Mouse (Mus musculus) embryonic facial prominence, embryonic 13.5 days (tissue): ENCODE measurements around the gene Scrg1. TPM values are rescaled to one million over a fixed set of nuclear protein-coding genes. Genes with fewer than 3 reads are reported as not detected.

Experiments used
- ATAC-seq: fragments of 200-750 bp; cut with Nextera tagmentation; 2 replicates; pipeline ENCODE4 v1.8.0; 2017; ENCODE audit warnings: low read depth; ENCODE audit not compliant: insufficient number of reproducible peaks, insufficient read depth, low FRiP score, low TSS enrichment
- H3K27ac ChIP-seq: fragments of 300-500 bp; sonication (generic); 2 replicates; pipeline ENCODE4 v1.5.1; 2015; ENCODE audit warnings: moderate library complexity, mild to moderate bottlenecking, inconsistent platforms
- H3K27me3 ChIP-seq: fragments of 300-500 bp; sonication (generic); 2 replicates; pipeline ENCODE4 v1.6.1; 2015; ENCODE audit warnings: mild to moderate bottlenecking, inconsistent platforms
- H3K36me3 ChIP-seq: fragments of 300-500 bp; sonication (generic); 2 replicates; pipeline ENCODE4 v1.6.1; 2015; ENCODE audit warnings: mild to moderate bottlenecking, inconsistent platforms
- H3K4me1 ChIP-seq: fragments of 300-500 bp; sonication (generic); 2 replicates; pipeline ENCODE4 v1.6.1; 2015; ENCODE audit warnings: inconsistent platforms
- H3K4me2 ChIP-seq: fragments of 300-500 bp; sonication (generic); 2 replicates; pipeline ENCODE4 v1.6.1; 2015; ENCODE audit warnings: moderate library complexity, mild to moderate bottlenecking, inconsistent platforms
- H3K4me3 ChIP-seq: fragments of 300-500 bp; sonication (generic); 2 replicates; pipeline ENCODE4 v1.5.1; 2015; ENCODE audit warnings: mild to moderate bottlenecking, inconsistent platforms
- H3K9ac ChIP-seq: fragments of 300-500 bp; sonication (generic); 2 replicates; pipeline ENCODE4 v1.6.1; 2015; ENCODE audit warnings: mild to moderate bottlenecking, inconsistent platforms
- H3K9me3 ChIP-seq: fragments of 300-500 bp; sonication (generic); 2 replicates; pipeline ENCODE4 v1.6.1; 2016; ENCODE audit warnings: inconsistent platforms
- WGBS: fragments of 180-500 bp; shearing (Covaris S2); methylation state at CpG from one replicate; pipeline ENCODE4 v1.1.7; 2015; ENCODE audit warnings: mixed read lengths; 5-methylcytosine and 5-hydroxymethylcytosine counted together
- polyA plus RNA-seq: library from polyadenylated mRNA; unstranded; fragments of >200 nt; fragmentation: Nextera tagmentation; extraction: Ambion mirVana; gene quantifications from 2 replicates; pipeline ENCODE4 v1.2.1, GENCODE M21; 2015

The Scrg1 gene
- polyA plus RNA-seq, 1 experiment from 2014 or later = 6.1 TPM

DNA sequence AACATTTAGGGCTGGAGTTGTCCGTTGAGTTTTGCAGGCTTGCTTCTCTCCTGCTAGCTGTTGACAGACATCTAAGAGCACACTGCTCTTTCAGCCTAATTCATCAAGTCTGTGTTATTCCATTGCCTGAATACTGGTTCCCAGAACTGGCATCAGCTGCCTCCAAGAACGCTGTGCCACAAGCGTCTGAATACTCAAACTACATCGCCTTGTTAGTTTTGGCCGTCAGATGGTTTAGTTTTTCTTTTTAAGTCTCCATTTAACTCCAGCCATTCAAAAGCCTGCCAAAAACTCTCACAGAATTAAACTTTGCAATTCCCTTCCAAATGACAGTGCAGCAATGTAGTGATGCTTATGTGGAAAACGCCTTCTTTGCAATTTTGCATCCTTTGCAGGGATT lies 1.4 kb downstream of the Scrg1 start:
- no peaks in the 10 kb centered on the region for H3K9me3 ChIP-seq
- no peak overlapping the region for H3K4me2 ChIP-seq
- no peak overlapping the region for H3K4me3 ChIP-seq
- no peaks in the 10 kb centered on the region for H3K27me3 ChIP-seq
- no peaks in the 10 kb centered on the region for H3K36me3 ChIP-seq
- ATAC-seq = no peak
- H3K4me1 ChIP-seq = no peaks in the 10 kb centered on the region
- WGBS = 65% methylated on average over 6 of the region's 6 CpGs
- no peak overlapping the region for H3K9ac ChIP-seq
- H3K27ac ChIP-seq = no peak overlapping the region

GRCm38 (mm10) chr8:57457942-57458341 lies 2.2 kb downstream of the Scrg1 start:
- Histone ChIP-seq H3K4me1 (no peaks in the 10 kb centered on the region), H3K27me3 (no peaks in the 10 kb centered on the region), H3K36me3 (no peaks in the 10 kb centered on the region), H3K9ac (no peak overlapping the region), H3K9me3 (no peaks in the 10 kb centered on the region), H3K4me2 (no peak overlapping the region), H3K4me3 (no peak overlapping the region), H3K27ac (no peak overlapping the region)
- ATAC-seq = no peak
- WGBS = 68% methylated on average over 3 of the region's 3 CpGs

- WGBS = 44% methylated on average over 1 of the region's 1 CpGs
- Histone ChIP-seq H3K36me3 (no peaks in the 10 kb centered on the region), H3K4me3 (no peak overlapping the region), H3K27me3 (no peaks in the 10 kb centered on the region), H3K9ac (no peak overlapping the region), H3K9me3 (no peaks in the 10 kb centered on the region), H3K4me2 (no peak overlapping the region), H3K4me1 (no peaks in the 10 kb centered on the region), H3K27ac (no peak overlapping the region)
- no peak for ATAC-seq
Measured at GRCm38 (mm10) chr8:57462839-57463238, 7.1 kb downstream of the Scrg1 start.

- Histone ChIP-seq H3K9me3 (no peaks in the 10 kb centered on the region), H3K4me3 (no peak overlapping the region), H3K36me3 (no peaks in the 10 kb centered on the region), H3K27me3 (no peaks in the 10 kb centered on the region), H3K27ac (no peak overlapping the region), H3K4me1 (no peaks in the 10 kb centered on the region), H3K4me2 (no peak overlapping the region), H3K9ac (no peak overlapping the region)
- no peak for ATAC-seq
- 87% methylated on average over 3 of the region's 3 CpGs for WGBS
Measured at GRCm38 (mm10) chr8:57463757-57464156, 8.0 kb downstream of the Scrg1 start.

GRCm38 (mm10) chr8:57468624-57469023 lies 12.9 kb downstream of the Scrg1 start:
- H3K9me3 ChIP-seq = no peaks in the 10 kb centered on the region
- H3K4me2 ChIP-seq = no peak overlapping the region
- 42% methylated on average over 5 of the region's 5 CpGs for WGBS
- no peaks in the 10 kb centered on the region for H3K27me3 ChIP-seq
- no peak overlapping the region for H3K4me3 ChIP-seq
- no peaks in the 10 kb centered on the region for H3K36me3 ChIP-seq
- no peak overlapping the region for H3K9ac ChIP-seq
- ATAC-seq = no peak
- H3K27ac ChIP-seq = no peak overlapping the region
- H3K4me1 ChIP-seq = no peaks in the 10 kb centered on the region

DNA sequence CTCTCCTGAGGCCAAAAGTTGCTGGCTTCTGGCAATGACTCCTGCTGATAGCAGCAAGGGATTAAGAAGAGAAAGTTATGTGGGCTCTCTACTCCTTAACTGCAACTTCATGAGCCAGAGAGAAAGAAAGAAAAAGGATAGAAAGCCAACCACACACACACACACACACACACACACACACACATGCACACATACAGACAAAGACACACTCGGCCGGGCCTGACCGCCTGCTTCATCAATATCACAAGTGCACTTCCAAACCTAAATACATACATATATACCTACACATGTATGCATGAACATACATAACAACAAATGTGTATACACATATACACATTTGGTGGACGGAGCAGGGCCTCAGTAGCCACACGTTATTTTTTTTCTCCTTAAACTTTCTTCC lies 15.1 kb downstream of the Scrg1 start:
- H3K36me3 ChIP-seq = no peaks in the 10 kb centered on the region
- H3K9ac ChIP-seq = no peak overlapping the region
- no peaks in the 10 kb centered on the region for H3K27me3 ChIP-seq
- H3K4me2 ChIP-seq = no peak overlapping the region
- H3K4me1 ChIP-seq = no peaks in the 10 kb centered on the region
- H3K4me3 ChIP-seq = no peak overlapping the region
- H3K9me3 ChIP-seq = no peaks in the 10 kb centered on the region
- no peak for ATAC-seq
- WGBS = 91% methylated on average over 5 of the region's 5 CpGs
- no peak overlapping the region for H3K27ac ChIP-seq

DNA sequence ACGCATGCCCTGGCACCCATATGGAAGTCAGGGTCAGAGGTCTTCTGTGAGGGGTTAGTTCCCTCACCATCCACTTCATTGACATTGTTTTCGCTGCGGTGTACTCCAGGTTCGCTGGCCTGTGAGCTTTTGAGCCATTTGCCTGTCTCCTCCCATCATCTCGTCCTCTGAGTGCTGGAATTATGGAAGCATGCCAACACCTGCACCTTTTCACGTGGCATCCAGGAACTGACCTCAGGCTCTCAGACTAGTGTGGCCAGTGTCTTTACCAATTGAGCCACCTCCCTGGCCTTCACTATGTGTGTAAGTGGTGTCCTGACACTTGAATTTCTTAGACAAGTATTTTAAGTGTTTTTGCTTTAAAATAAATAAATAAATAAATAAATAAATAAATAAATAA lies 18.0 kb downstream of the Scrg1 start:
- H3K27ac ChIP-seq = no peak overlapping the region
- H3K4me3 ChIP-seq = no peak overlapping the region
- H3K4me2 ChIP-seq = no peak overlapping the region
- no peaks in the 10 kb centered on the region for H3K4me1 ChIP-seq
- 73% methylated on average over 6 of the region's 6 CpGs for WGBS
- H3K9ac ChIP-seq = no peak overlapping the region
- no peaks in the 10 kb centered on the region for H3K9me3 ChIP-seq
- H3K27me3 ChIP-seq = no peaks in the 10 kb centered on the region
- ATAC-seq = no peak
- H3K36me3 ChIP-seq = no peaks in the 10 kb centered on the region

- no peak overlapping the region for H3K27ac ChIP-seq
- H3K4me1 ChIP-seq = no peaks in the 10 kb centered on the region
- H3K4me3 ChIP-seq = no peak overlapping the region
- WGBS = 63% methylated on average over 3 of the region's 3 CpGs
- no peak overlapping the region for H3K9ac ChIP-seq
- no peak overlapping the region for H3K4me2 ChIP-seq
- peaks cover 16% of the 10 kb centered on the region for H3K36me3 ChIP-seq
- H3K9me3 ChIP-seq = no peaks in the 10 kb centered on the region
- H3K27me3 ChIP-seq = no peaks in the 10 kb centered on the region
- ATAC-seq = no peak
Measured at GRCm38 (mm10) chr8:57478406-57478805, 22.7 kb downstream of the Scrg1 start.

- WGBS = 87% methylated on average over 8 of the region's 8 CpGs
- no peaks in the 10 kb centered on the region for H3K9me3 ChIP-seq
Measured at GRCm38 (mm10) chr8:57479700-57480099, 24.0 kb downstream of the Scrg1 start.

GRCm38 (mm10) chr8:57480606-57481005 lies 24.9 kb downstream of the Scrg1 start:
- no peak overlapping the region for H3K4me2 ChIP-seq
- H3K27me3 ChIP-seq = no peaks in the 10 kb centered on the region
- ATAC-seq = no peak
- no peaks in the 10 kb centered on the region for H3K9me3 ChIP-seq
- H3K9ac ChIP-seq = no peak overlapping the region
- WGBS = 83% methylated on average over 4 of the region's 4 CpGs
- H3K27ac ChIP-seq = no peak overlapping the region
- peaks cover 4% of the 10 kb centered on the region for H3K4me1 ChIP-seq
- H3K36me3 ChIP-seq = peaks cover 19% of the 10 kb centered on the region
- no peak overlapping the region for H3K4me3 ChIP-seq

More at GRCm38 (mm10) chr8:57479700-57480099, 24.0 kb downstream of the Scrg1 start:
- H3K9ac ChIP-seq = no peak overlapping the region
- H3K36me3 ChIP-seq = peaks cover 19% of the 10 kb centered on the region
- H3K4me3 ChIP-seq = no peak overlapping the region
- H3K27ac ChIP-seq = no peak overlapping the region
- H3K4me1 ChIP-seq = no peaks in the 10 kb centered on the region
- no peak overlapping the region for H3K4me2 ChIP-seq
- no peak for ATAC-seq
- H3K27me3 ChIP-seq = no peaks in the 10 kb centered on the region

DNA sequence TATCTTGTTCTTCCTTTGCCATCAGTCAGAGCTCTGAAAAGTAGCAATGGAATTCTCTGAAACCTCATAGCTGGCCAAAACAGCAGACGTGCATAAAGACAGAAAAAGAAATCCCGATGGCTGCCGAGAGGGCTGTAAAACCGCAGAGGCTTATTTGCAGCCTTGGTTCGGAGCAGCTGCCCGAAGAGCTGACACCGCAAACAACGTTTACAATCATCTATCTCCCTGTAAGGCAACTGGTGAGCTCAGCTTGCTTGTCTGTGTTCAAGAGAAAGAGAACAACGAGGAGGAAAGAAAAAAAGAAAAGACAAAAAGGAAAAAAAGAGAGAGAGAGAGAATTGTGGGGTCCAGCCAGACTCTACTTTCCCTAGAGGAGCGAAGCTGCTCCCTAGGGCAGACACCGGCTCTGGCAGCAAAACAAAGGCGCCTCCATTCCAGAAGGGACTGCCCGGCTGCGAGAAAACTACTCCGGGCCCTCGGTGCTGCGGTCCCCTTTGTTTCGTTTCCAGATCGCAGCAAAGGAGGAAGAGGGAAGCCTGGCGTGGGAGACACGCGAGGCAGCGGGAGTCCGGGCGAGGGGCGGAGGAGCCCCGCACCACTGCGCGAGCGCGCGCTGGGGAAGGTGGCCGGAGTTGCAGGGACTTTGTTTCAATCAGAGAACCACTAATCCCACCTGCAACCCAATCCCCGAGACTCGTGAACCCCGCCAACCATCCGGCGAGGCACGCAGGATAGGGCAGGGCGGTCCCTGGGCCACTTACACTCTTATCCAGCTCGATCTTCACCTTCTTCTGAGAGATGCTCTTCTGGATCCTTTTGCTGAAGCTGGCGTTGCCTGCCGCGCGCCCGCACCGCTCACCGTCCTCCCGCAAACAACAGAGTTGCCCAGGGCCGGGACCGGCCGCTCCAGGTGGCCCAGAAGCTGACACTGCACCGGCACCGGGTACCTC lies 31.0 kb downstream of the Scrg1 start:
- peaks cover 7% of the 10 kb centered on the region for H3K4me1 ChIP-seq
- no peaks in the 10 kb centered on the region for H3K9me3 ChIP-seq
- H3K4me3 ChIP-seq = peak overlapping the region; percentile 88
- H3K36me3 ChIP-seq = peaks cover 14% of the 10 kb centered on the region
- under 1% methylated on average over 54 of the region's 54 CpGs for WGBS
- H3K27ac ChIP-seq = peak overlapping the region; percentile 98
- H3K27me3 ChIP-seq = no peaks in the 10 kb centered on the region
- H3K9ac ChIP-seq = peak overlapping the region; percentile 92
- peak; percentile 59 for ATAC-seq
- peak overlapping the region; percentile 76 for H3K4me2 ChIP-seq

- under 1% methylated on average over 66 of the region's 66 CpGs for WGBS
- Histone ChIP-seq H3K4me1 (peaks cover 7% of the 10 kb centered on the region), H3K4me3 (peak within 1 kb of the TSS; percentile 88), H3K27ac (peak within 1 kb of the TSS; percentile 98), H3K27me3 (no peaks in the 10 kb centered on the region), H3K9me3 (no peaks in the 10 kb centered on the region), H3K9ac (peak within 1 kb of the TSS; percentile 92), H3K4me2 (peak within 1 kb of the TSS; percentile 76), H3K36me3 (peaks cover 7% of the 10 kb centered on the region; the same call in 1 of the 2 replicates)
- ATAC-seq = peak; percentile 96
Measured at GRCm38 (mm10) chr8:57487441-57488155, 31.9 kb downstream of the Scrg1 start, which contains the start of gene Sap30. TSS of gene Sap30 (minus strand) at chr8:57487860.
